ENCODE assay signal across 8 mouse cellular contexts in the genomic region with DNA sequence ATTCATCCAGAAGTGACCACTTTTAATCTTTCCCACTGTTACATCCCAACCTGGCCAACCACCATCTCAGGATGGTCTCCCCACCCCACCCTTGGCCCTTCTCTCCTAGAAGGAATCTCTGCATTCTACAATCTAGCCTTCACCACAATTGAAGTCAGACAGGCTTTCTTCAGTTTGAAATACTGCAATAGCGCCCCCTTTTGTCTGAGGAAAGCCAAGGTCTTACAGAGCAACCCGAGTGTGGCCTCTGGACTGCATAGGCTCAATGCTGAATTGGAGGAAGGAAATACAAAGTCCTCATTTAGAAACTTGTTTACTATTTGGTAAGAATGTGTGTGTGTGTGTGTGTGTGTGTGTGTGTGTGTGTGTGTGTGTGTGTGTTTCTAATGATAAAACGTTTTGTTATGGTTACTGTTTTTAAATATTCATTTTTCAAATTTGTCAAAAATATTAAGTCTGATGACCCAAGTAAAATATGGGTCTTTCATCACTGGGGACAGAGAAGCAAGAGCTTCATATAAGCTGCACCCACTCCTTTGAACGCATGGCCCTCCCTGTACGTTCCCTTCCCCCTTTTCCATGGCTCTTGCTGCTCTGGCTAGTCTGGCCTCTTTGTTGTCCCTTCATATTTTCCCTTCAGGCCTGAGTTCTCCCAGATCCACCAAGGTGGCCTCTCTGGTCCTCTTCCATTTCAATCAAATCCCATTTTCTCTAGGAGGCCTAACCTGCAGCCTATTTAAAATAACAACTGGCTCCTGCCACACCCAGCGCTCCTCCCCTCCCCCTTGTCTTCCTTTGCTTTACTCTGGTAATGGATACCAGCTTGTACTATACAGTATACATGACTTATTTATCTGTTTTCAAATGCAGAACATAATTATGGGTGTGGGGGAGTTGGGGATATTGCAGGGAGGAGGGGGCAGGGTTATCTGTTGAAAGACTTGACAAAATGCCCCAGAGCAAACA.
DNase-seq lines count a peak whose midpoint lies in the region; ATAC-seq and TF ChIP-seq lines count a peak whose summit lies in the region.

No protein-coding gene starts in this region.

- peak; percentile 47 for DNase-seq in forebrain, embryonic 14.5 days (ENCODE audit: low spot score)
- DNase-seq in forebrain, embryonic 11.5 days (ENCODE audit: low spot score): no peak
- peak; percentile 11 for DNase-seq in urinary bladder, postnatal 14 days (ENCODE audit: low spot score)
- no peak for DNase-seq in urinary bladder, postnatal 4 days (ENCODE audit: low spot score in 2 of 2)
- peak; percentile 21 for DNase-seq in liver, adult 2 months (ENCODE audit: extremely low read depth, low read depth, low spot score)
- no peak for DNase-seq in gastrocnemius, postnatal 14 days

- H3K4me3 ChIP-seq in forebrain, embryonic 14.5 days (ENCODE audit: low read depth, low read length): no peak overlapping the region
- H3K4me3 ChIP-seq in forebrain, embryonic 11.5 days (ENCODE audit: low read depth, low read length): no peak overlapping the region
- no peak overlapping the region for H3K4me3 ChIP-seq in embryonic facial prominence, embryonic 13.5 days
- no peak overlapping the region for H3K4me3 ChIP-seq in liver, adult 2 months (ENCODE audit: insufficient read depth, low read depth, low read length)
- no peak overlapping the region for H3K4me3 ChIP-seq in forebrain, embryonic 13.5 days

- H3K27ac ChIP-seq in forebrain, embryonic 14.5 days (ENCODE audit: low read depth, low read length): no peak overlapping the region
- no peak overlapping the region for H3K27ac ChIP-seq in forebrain, embryonic 11.5 days (ENCODE audit: low read depth, low read length)
- peak overlapping the region; percentile 80 for H3K27ac ChIP-seq in embryonic facial prominence, embryonic 13.5 days
- no peak overlapping the region for H3K27ac ChIP-seq in liver, adult 2 months (replicated peaks; ENCODE audit: insufficient read depth, low read depth, low read length)
- H3K27ac ChIP-seq in forebrain, embryonic 13.5 days: no peak overlapping the region

- H3K36me3 ChIP-seq in forebrain, embryonic 14.5 days (ENCODE audit: control insufficient read depth, insufficient read depth, low read length): no peaks in the 10 kb centered on the region
- H3K36me3 ChIP-seq in forebrain, embryonic 11.5 days (ENCODE audit: control insufficient read depth, insufficient read depth, low read length): no peaks in the 10 kb centered on the region
- peaks cover 13% of the 10 kb centered on the region for H3K36me3 ChIP-seq in embryonic facial prominence, embryonic 13.5 days
- H3K36me3 ChIP-seq in liver, adult 2 months (ENCODE audit: control insufficient read depth, insufficient read depth, low read length): no peaks in the 10 kb centered on the region
- no peaks in the 10 kb centered on the region for H3K36me3 ChIP-seq in forebrain, embryonic 13.5 days (ENCODE audit: poor library complexity, severe bottlenecking)

- H3K9me3 ChIP-seq in forebrain, embryonic 14.5 days (replicated peaks; ENCODE audit: control insufficient read depth, low read length): no peaks in the 10 kb centered on the region
- H3K9me3 ChIP-seq in forebrain, embryonic 11.5 days (ENCODE audit: control insufficient read depth, low read length): no peaks in the 10 kb centered on the region
- no peaks in the 10 kb centered on the region for H3K9me3 ChIP-seq in embryonic facial prominence, embryonic 13.5 days
- no peaks in the 10 kb centered on the region for H3K9me3 ChIP-seq in forebrain, embryonic 13.5 days (replicated peaks)

- no peak overlapping the region for H3K4me2 ChIP-seq in forebrain, embryonic 14.5 days (ENCODE audit: low read length)
- no peak overlapping the region for H3K4me2 ChIP-seq in forebrain, embryonic 11.5 days (ENCODE audit: low read depth, low read length, severe bottlenecking)
- H3K4me2 ChIP-seq in embryonic facial prominence, embryonic 13.5 days: no peak overlapping the region
- no peak overlapping the region for H3K4me2 ChIP-seq in forebrain, embryonic 13.5 days

- H3K79me2 ChIP-seq in liver, adult 2 months (ENCODE audit: control insufficient read depth, insufficient read depth, low read length): no peaks in the 10 kb centered on the region

- no peak for TF ChIP-seq POLR2A in liver, adult 2 months (IDR thresholded peaks at IDR 0.05; ENCODE audit: extremely low read depth, insufficient read depth, low read length)

- no peak for ATAC-seq in forebrain, embryonic 14.5 days
- ATAC-seq in forebrain, embryonic 11.5 days (replicated peaks; ENCODE audit: low FRiP score): no peak
- ATAC-seq in embryonic facial prominence, embryonic 13.5 days (ENCODE audit: insufficient number of reproducible peaks, insufficient read depth, low FRiP score, low TSS enrichment, low read depth): peak; percentile 71
- no peak for ATAC-seq in forebrain, embryonic 13.5 days

- no peaks in the 10 kb centered on the region for H3K27me3 ChIP-seq in forebrain, embryonic 14.5 days (replicated peaks; ENCODE audit: control insufficient read depth, insufficient read depth, low read length)
- H3K27me3 ChIP-seq in forebrain, embryonic 11.5 days (ENCODE audit: control insufficient read depth, insufficient read depth, low read length): no peaks in the 10 kb centered on the region
- no peaks in the 10 kb centered on the region for H3K27me3 ChIP-seq in embryonic facial prominence, embryonic 13.5 days
- H3K27me3 ChIP-seq in liver, adult 2 months (ENCODE audit: control insufficient read depth, insufficient read depth, low read length): no peaks in the 10 kb centered on the region
- peaks cover 2% of the 10 kb centered on the region; the same call in 1 of the 2 replicates for H3K27me3 ChIP-seq in forebrain, embryonic 13.5 days

- H3K4me1 ChIP-seq in forebrain, embryonic 14.5 days (ENCODE audit: control insufficient read depth, insufficient read depth, low read length): no peaks in the 10 kb centered on the region
- H3K4me1 ChIP-seq in forebrain, embryonic 11.5 days (replicated peaks; ENCODE audit: control insufficient read depth, insufficient read depth, low read length): no peaks in the 10 kb centered on the region
- peaks cover 49% of the 10 kb centered on the region for H3K4me1 ChIP-seq in embryonic facial prominence, embryonic 13.5 days
- H3K4me1 ChIP-seq in liver, adult 2 months (ENCODE audit: control insufficient read depth, insufficient read depth, low read length): no peaks in the 10 kb centered on the region; the same call in 1 of the 2 replicates
- peaks cover 5% of the 10 kb centered on the region for H3K4me1 ChIP-seq in forebrain, embryonic 13.5 days

- 57% methylated on average over 6 of the region's 6 CpGs for WGBS in forebrain, embryonic 14.5 days
- 52% methylated on average over 6 of the region's 6 CpGs for WGBS in forebrain, embryonic 11.5 days
- 16% methylated on average over 6 of the region's 6 CpGs for WGBS in embryonic facial prominence, embryonic 13.5 days
- 57% methylated on average over 6 of the region's 6 CpGs for WGBS in liver, adult 2 months
- WGBS in forebrain, embryonic 13.5 days: 67% methylated on average over 6 of the region's 6 CpGs

- intact Hi-C loops in gastrocnemius, postnatal 14 days (cut with DNase I; ENCODE audit: low total_unique reads): no loop called here

- TF ChIP-seq CTCF in liver, adult 2 months (IDR thresholded peaks at IDR 0.05; ENCODE audit: low read depth, low read length): no peak

- no peak overlapping the region for H3K9ac ChIP-seq in forebrain, embryonic 14.5 days (ENCODE audit: low read length)
- H3K9ac ChIP-seq in forebrain, embryonic 11.5 days (ENCODE audit: low read length): no peak overlapping the region
- H3K9ac ChIP-seq in embryonic facial prominence, embryonic 13.5 days: 0 out of 2 replicates have a peak overlapping the region, but pooled peaks have one; percentile 2
- H3K9ac ChIP-seq in liver, adult 2 months (ENCODE audit: low read depth, low read length): no peak overlapping the region
- H3K9ac ChIP-seq in forebrain, embryonic 13.5 days: no peak overlapping the region

Comparison
In these comparisons a context has a peak if more than half of its experiments do, and no peak if none do; other contexts are left out.
1. DNase-seq: peak in forebrain, embryonic 14.5 days (single experiment), urinary bladder, postnatal 14 days (single experiment) and liver, adult 2 months (single experiment); none in forebrain, embryonic 11.5 days (single experiment), urinary bladder, postnatal 4 days (0 of 2) and gastrocnemius, postnatal 14 days (single experiment).